Mouse (Mus musculus) intestine, embryonic 15.5 days (tissue): ENCODE measurements around the gene St5. TPM values are rescaled to one million over a fixed set of nuclear protein-coding genes. Genes with fewer than 3 reads are reported as not detected.
A peak's percentile ranks its signal among the peaks of the same experiment; 100 is the strongest.

ENCODE experiments used
- ATAC-seq: fragments of 200-750 bp; cut with Nextera tagmentation; 2 replicates; pipeline ENCODE4 v1.8.0; 2017; ENCODE audit warnings: moderate TSS enrichment, moderate library complexity
- H3K27ac ChIP-seq: fragments of 300-500 bp; sonication (generic); 2 replicates; pipeline ENCODE4 v1.5.1; 2015; ENCODE audit warnings: mild to moderate bottlenecking, inconsistent platforms
- H3K27me3 ChIP-seq: fragments of 300-500 bp; sonication (generic); replicated peaks from 2 replicates; pipeline ENCODE4 v1.6.1; 2015; ENCODE audit warnings: inconsistent platforms
- H3K36me3 ChIP-seq: fragments of 300-500 bp; sonication (generic); 2 replicates; pipeline ENCODE4 v1.6.1; 2015; ENCODE audit warnings: inconsistent platforms
- H3K4me1 ChIP-seq: fragments of 300-500 bp; sonication (generic); replicated peaks from 2 replicates; pipeline ENCODE4 v1.6.1; 2015; ENCODE audit warnings: inconsistent platforms
- H3K4me2 ChIP-seq: fragments of 300-500 bp; sonication (generic); replicated peaks from 2 replicates; pipeline ENCODE4 v1.6.1; 2015; ENCODE audit warnings: mild to moderate bottlenecking, inconsistent platforms
- H3K4me3 ChIP-seq: fragments of 300-500 bp; sonication (generic); replicated peaks from 2 replicates; pipeline ENCODE4 v1.5.1; 2015; ENCODE audit warnings: inconsistent platforms
- H3K9ac ChIP-seq: fragments of 300-500 bp; sonication (generic); 2 replicates; pipeline ENCODE4 v1.6.1; 2015; ENCODE audit warnings: inconsistent platforms
- H3K9me3 ChIP-seq: fragments of 300-500 bp; sonication (generic); 2 replicates; pipeline ENCODE4 v1.6.1; 2016; ENCODE audit warnings: inconsistent platforms
- WGBS: fragments of 180-500 bp; shearing (Covaris S2); methylation state at CpG from one replicate; pipeline ENCODE4 v1.1.7; 2015; 5-methylcytosine and 5-hydroxymethylcytosine counted together
- polyA plus RNA-seq: library from polyadenylated mRNA; unstranded; fragments of >200 nt; fragmentation: Nextera tagmentation; extraction: Ambion mirVana; gene quantifications from 2 replicates; pipeline ENCODE4 v1.2.1, GENCODE M21; 2015

The St5 gene
- polyA plus RNA-seq, 1 experiment from 2014 or later: 64.4 TPM

- H3K36me3 ChIP-seq: no peaks in the 10 kb centered on the region
- H3K9me3 ChIP-seq: no peaks in the 10 kb centered on the region
- no peak overlapping the region for H3K9ac ChIP-seq
- H3K4me2 ChIP-seq: no peak overlapping the region
- H3K4me1 ChIP-seq: no peaks in the 10 kb centered on the region
- 95% methylated on average over 2 of the region's 2 CpGs for WGBS
- H3K4me3 ChIP-seq: no peak overlapping the region
- no peak overlapping the region for H3K27ac ChIP-seq
- ATAC-seq: no peak
- no peaks in the 10 kb centered on the region for H3K27me3 ChIP-seq
Measured at GRCm38 (mm10) chr7:109722618-109723017, 19.2 kb upstream of the St5 start.

DNA sequence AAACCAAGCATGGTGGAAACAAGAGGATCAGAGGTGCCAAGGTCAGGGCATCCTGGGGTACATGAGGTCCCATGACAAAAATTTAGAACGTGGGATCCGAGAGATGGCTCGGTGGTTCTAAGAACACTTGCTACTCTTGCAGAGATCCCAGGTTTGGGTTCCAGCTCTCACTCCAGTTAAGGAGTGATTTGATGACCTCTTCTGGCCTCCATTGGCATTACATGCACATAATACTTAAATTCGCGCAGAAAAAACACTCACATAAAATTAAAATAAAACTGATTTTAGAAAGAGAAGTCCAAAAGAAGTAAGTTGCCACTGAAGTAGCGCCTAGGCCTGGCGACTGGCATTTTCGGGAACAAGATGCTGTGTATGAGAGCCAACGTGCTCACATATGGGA, 15.9 kb upstream of the St5 start:
- Histone ChIP-seq H3K36me3 (no peaks in the 10 kb centered on the region), H3K27ac (no peak overlapping the region), H3K27me3 (no peaks in the 10 kb centered on the region), H3K9ac (no peak overlapping the region), H3K4me3 (no peak overlapping the region), H3K4me2 (no peak overlapping the region), H3K9me3 (no peaks in the 10 kb centered on the region), H3K4me1 (no peaks in the 10 kb centered on the region)
- 64% methylated on average over 9 of the region's 9 CpGs for WGBS
- no peak for ATAC-seq

GRCm38 (mm10) chr7:109713434-109713982, 10.1 kb upstream of the St5 start:
- Histone ChIP-seq H3K4me1 (0 out of 2 replicates have a peak, but pooled peaks cover 3% of the 10 kb centered on the region), H3K4me2 (no peak overlapping the region), H3K4me3 (no peak overlapping the region), H3K27me3 (no peaks in the 10 kb centered on the region), H3K9me3 (no peaks in the 10 kb centered on the region), H3K27ac (no peak overlapping the region), H3K9ac (no peak overlapping the region), H3K36me3 (no peaks in the 10 kb centered on the region; the same call in 1 of the 2 replicates)
- ATAC-seq: no peak
- 91% methylated on average over 2 of the region's 2 CpGs for WGBS

DNA sequence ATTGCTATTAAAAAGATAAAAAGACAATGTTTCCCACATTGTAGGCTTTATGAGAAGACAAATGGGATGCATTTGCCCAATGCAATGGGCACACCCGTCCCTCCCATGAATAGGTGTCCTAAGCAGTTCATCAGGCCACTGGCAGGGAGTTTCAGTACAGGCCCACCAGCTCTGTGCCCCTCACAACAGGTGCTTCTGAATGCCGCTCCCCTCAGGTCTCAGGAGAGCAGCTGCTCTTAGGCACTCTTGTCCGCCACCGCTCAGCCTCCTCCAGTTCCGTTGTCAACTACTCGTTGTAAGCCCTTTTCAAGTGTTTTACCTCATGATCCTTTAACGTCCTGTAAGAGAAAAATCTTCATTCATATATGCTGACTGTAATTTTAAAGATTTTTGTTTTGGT, 8.8 kb upstream of the St5 start:
- no peak overlapping the region for H3K27ac ChIP-seq

DNA sequence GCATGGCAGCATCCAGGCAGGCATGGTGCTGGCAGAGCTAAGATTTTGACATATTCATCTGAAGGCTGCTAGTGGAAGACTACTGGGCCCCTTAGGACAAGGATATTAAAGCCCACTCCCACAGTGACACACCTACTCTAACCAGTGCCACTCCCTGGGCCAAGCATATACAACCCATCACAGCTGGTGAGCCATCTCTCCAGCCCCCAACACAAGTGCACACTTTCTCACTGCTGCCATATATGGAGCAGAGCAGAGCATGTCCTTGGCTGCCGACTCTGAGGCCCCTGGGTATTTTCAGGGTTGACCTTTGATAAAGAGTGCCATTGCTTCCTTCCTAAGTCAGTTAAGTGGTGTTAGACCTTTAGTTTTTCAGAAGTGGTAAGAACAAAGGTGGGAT, 6.7 kb upstream of the St5 start:
- 0 out of 2 replicates have a peak, but pooled peaks cover 3% of the 10 kb centered on the region for H3K4me1 ChIP-seq
- H3K4me3 ChIP-seq: no peak overlapping the region
- H3K9ac ChIP-seq: no peak overlapping the region
- no peak overlapping the region for H3K4me2 ChIP-seq
- H3K9me3 ChIP-seq: no peaks in the 10 kb centered on the region
- H3K27me3 ChIP-seq: no peaks in the 10 kb centered on the region
- H3K36me3 ChIP-seq: no peaks in the 10 kb centered on the region; the same call in 1 of the 2 replicates
- H3K27ac ChIP-seq: no peak overlapping the region
- ATAC-seq: no peak
- 36% methylated on average over 1 of the region's 1 CpGs for WGBS

More for the DNA sequence above, 8.8 kb upstream of the St5 start:
- Histone ChIP-seq H3K36me3 (no peaks in the 10 kb centered on the region; the same call in 1 of the 2 replicates), H3K27me3 (no peaks in the 10 kb centered on the region), H3K4me1 (0 out of 2 replicates have a peak, but pooled peaks cover 3% of the 10 kb centered on the region), H3K9ac (no peak overlapping the region), H3K9me3 (no peaks in the 10 kb centered on the region), H3K4me3 (no peak overlapping the region), H3K4me2 (no peak overlapping the region)
- ATAC-seq: no peak
- 89% methylated on average over 7 of the region's 7 CpGs for WGBS

GRCm38 (mm10) chr7:109708961-109709382, 5.6 kb upstream of the St5 start:
- H3K27ac ChIP-seq: peak overlapping the region; percentile 38
- ATAC-seq: peak; percentile 52; the same call in 1 of the 2 replicates
- 21% methylated on average over 3 of the region's 3 CpGs for WGBS

GRCm38 (mm10) chr7:109707023-109707785, 3.8 kb upstream of the St5 start:
- Histone ChIP-seq H3K9me3 (no peaks in the 10 kb centered on the region), H3K27me3 (no peaks in the 10 kb centered on the region), H3K9ac (no peak overlapping the region), H3K4me1 (peaks cover 6% of the 10 kb centered on the region; the same call in 1 of the 2 replicates), H3K4me3 (no peak overlapping the region), H3K27ac (no peak overlapping the region), H3K36me3 (no peaks in the 10 kb centered on the region), H3K4me2 (no peak overlapping the region)
- WGBS: 31% methylated on average over 4 of the region's 4 CpGs
- no peak for ATAC-seq

More at GRCm38 (mm10) chr7:109708961-109709382, 5.6 kb upstream of the St5 start:
- no peak overlapping the region for H3K4me2 ChIP-seq
- H3K9me3 ChIP-seq: no peaks in the 10 kb centered on the region
- H3K4me1 ChIP-seq: 0 out of 2 replicates have a peak, but pooled peaks cover 3% of the 10 kb centered on the region
- no peaks in the 10 kb centered on the region; the same call in 1 of the 2 replicates for H3K36me3 ChIP-seq
- H3K9ac ChIP-seq: no peak overlapping the region
- H3K4me3 ChIP-seq: no peak overlapping the region
- H3K27me3 ChIP-seq: no peaks in the 10 kb centered on the region

- Histone ChIP-seq H3K4me2 (peak overlapping the region; percentile 81), H3K36me3 (no peaks in the 10 kb centered on the region), H3K9ac (no peak overlapping the region), H3K4me3 (peak overlapping the region; percentile 74), H3K4me1 (peaks cover 3% of the 10 kb centered on the region; the same call in 1 of the 2 replicates), H3K27ac (no peak overlapping the region), H3K27me3 (no peaks in the 10 kb centered on the region), H3K9me3 (no peaks in the 10 kb centered on the region)
- ATAC-seq: no peak
- 51% methylated on average over 3 of the region's 3 CpGs for WGBS
Measured at GRCm38 (mm10) chr7:109704461-109704860, 1.1 kb upstream of the St5 start.

- no peaks in the 10 kb centered on the region for H3K27me3 ChIP-seq
- H3K9ac ChIP-seq: peak overlapping the region; percentile 71
- peaks cover 3% of the 10 kb centered on the region; the same call in 1 of the 2 replicates for H3K4me1 ChIP-seq
- no peaks in the 10 kb centered on the region for H3K36me3 ChIP-seq
- WGBS: 2% methylated on average over 17 of the region's 17 CpGs
- H3K9me3 ChIP-seq: no peaks in the 10 kb centered on the region
- H3K4me3 ChIP-seq: peak overlapping the region; percentile 74
- peak overlapping the region; percentile 72 for H3K27ac ChIP-seq
- H3K4me2 ChIP-seq: peak overlapping the region; percentile 81
- no peak; the same call in 1 of the 2 replicates for ATAC-seq
Measured at GRCm38 (mm10) chr7:109704016-109704377, 592 bp upstream of the St5 start.

- peak overlapping the region; percentile 81 for H3K4me2 ChIP-seq
- no peak overlapping the region for H3K4me3 ChIP-seq
- no peaks in the 10 kb centered on the region for H3K9me3 ChIP-seq
- H3K27me3 ChIP-seq: no peaks in the 10 kb centered on the region
- no peaks in the 10 kb centered on the region for H3K36me3 ChIP-seq
- H3K27ac ChIP-seq: no peak overlapping the region
- peaks cover 3% of the 10 kb centered on the region; the same call in 1 of the 2 replicates for H3K4me1 ChIP-seq
- H3K9ac ChIP-seq: no peak overlapping the region
- ATAC-seq: no peak
- WGBS: 56% methylated on average over 4 of the region's 4 CpGs
Measured at GRCm38 (mm10) chr7:109702721-109703120, 684 bp downstream of the St5 start.

- Histone ChIP-seq H3K4me2 (no peak overlapping the region), H3K4me1 (peaks cover 3% of the 10 kb centered on the region; the same call in 1 of the 2 replicates), H3K27me3 (no peaks in the 10 kb centered on the region), H3K36me3 (no peaks in the 10 kb centered on the region), H3K9me3 (no peaks in the 10 kb centered on the region), H3K9ac (no peak overlapping the region), H3K4me3 (no peak overlapping the region), H3K27ac (no peak overlapping the region)
- ATAC-seq: no peak
Measured at GRCm38 (mm10) chr7:109700213-109700612, 3.2 kb downstream of the St5 start.

DNA sequence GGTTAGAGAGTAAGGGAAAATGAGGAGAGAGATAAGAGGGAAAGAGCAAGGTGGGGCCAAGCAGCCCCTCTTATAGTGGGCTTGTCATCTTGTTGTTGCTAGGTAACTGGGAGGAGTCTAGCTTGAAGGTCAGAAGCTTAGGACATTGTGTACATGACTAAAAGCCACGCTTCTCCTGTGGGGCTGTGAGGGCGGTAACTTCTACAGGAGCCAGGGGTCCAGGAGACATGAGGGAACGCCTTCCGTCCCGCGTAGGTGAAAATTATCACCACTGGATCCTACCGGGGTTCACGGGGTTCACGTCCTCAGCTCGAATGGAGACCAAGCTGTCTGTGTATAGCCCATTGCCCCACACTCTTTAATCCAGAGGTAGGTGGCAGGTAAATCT, 8.1 kb downstream of the St5 start:
- H3K4me1 ChIP-seq: 0 out of 2 replicates have a peak, but pooled peaks cover 4% of the 10 kb centered on the region

More for the DNA sequence above, 8.1 kb downstream of the St5 start:
- no peak for ATAC-seq
- Histone ChIP-seq H3K27me3 (no peaks in the 10 kb centered on the region), H3K4me2 (no peak overlapping the region), H3K27ac (no peak overlapping the region), H3K4me3 (no peak overlapping the region), H3K36me3 (no peaks in the 10 kb centered on the region), H3K9ac (no peak overlapping the region), H3K9me3 (no peaks in the 10 kb centered on the region)
- 88% methylated on average over 10 of the region's 10 CpGs for WGBS
